Mouse (Mus musculus) monocyte, adult 2 months (primary cell): ENCODE results near the gene Gm8660.
"Not testable (repeated sequence)": the region's sequence is repeated elsewhere in the genome, so short reads cannot be mapped to it uniquely, and the experiment has no call there.

Experiments used
- DNase-seq, 2 experiments: peaks; one replicate each; pipeline ENCODE4 v3.0.0; 2022; ENCODE audit warnings: low spot score in 2 of 2, low read depth in 1 of 2

Gm8660 gene

DNA sequence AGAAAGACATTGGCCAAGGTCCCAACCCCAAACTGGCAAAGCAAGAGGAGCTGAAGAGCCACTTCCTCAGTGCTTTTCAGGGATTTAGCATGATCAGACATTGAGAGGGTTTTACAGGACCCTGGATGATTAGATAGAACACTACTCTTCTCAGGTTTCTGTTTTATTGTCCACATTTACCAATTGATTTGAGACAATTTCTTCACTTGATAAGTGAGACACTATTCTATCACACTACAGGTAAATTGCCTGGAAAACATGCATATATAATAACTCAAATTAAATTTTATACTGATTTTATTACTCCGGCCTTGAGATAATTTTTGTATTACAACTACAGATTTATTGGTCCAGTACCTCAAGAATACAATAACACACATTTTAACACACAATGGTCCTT lies at the start of gene Gm8660:
TSS of gene Gm8660 (minus strand) at position 101 of the 400 bp plus-strand sequence.
- not testable (repeated sequence) for DNase-seq

- DNase-seq, result not testable (repeated sequence)
Observed at GRCm38 (mm10) chr7:22413283-22413682, 42.4 kb upstream of the Gm8660 start, which contains the start of gene Vmn1r148. Gene Vmn1r148 (plus strand): TSS chr7:22413583.

GRCm38 (mm10) chr7:22329617-22330016 lies 41.2 kb downstream of the Gm8660 start, which contains the start of gene Gm4187:
Gene Gm4187 (minus strand): TSS chr7:22329717.
- not testable (repeated sequence) for DNase-seq
